Mouse (Mus musculus) liver, postnatal 0 days (tissue): Measurements from ENCODE around the gene Trim63. TPM values are rescaled to one million over a fixed set of nuclear protein-coding genes. Genes with fewer than 3 reads are reported as not detected.

ENCODE experiments used
- ATAC-seq: fragments of 200-750 bp; cut with Nextera tagmentation; 2 replicates; pipeline ENCODE4 v1.8.0; 2017; ENCODE audit warnings: mild to moderate bottlenecking, moderate library complexity
- DNase-seq: peaks from one replicate; pipeline ENCODE4 v3.0.0-alpha.2; 2016
- H3K27ac ChIP-seq: fragments of 300-500 bp; sonication (generic); 2 replicates; pipeline ENCODE4 v1.5.1; 2014; ENCODE audit warnings: antibody characterized with exemption, moderate library complexity, mild to moderate bottlenecking, low read depth
- H3K27me3 ChIP-seq: fragments of 300-500 bp; sonication (generic); 2 replicates; pipeline ENCODE4 v1.6.1; 2014; ENCODE audit warnings: low read length, control low read depth, mixed read lengths; ENCODE audit not compliant: insufficient read depth
- H3K36me3 ChIP-seq: fragments of 300-500 bp; sonication (generic); replicated peaks from 2 replicates; pipeline ENCODE4 v1.6.1; 2014; ENCODE audit warnings: mild to moderate bottlenecking, control low read depth, low read length, moderate library complexity, mixed read lengths; ENCODE audit not compliant: insufficient read depth
- H3K4me1 ChIP-seq: fragments of 300-500 bp; sonication (generic); 2 replicates; pipeline ENCODE4 v1.6.1; 2014; ENCODE audit warnings: antibody characterized with exemption, mild to moderate bottlenecking, control low read depth; ENCODE audit not compliant: insufficient read depth
- H3K4me2 ChIP-seq: fragments of 300-500 bp; sonication (generic); 2 replicates; pipeline ENCODE4 v1.6.1; 2014; ENCODE audit warnings: low read depth, mild to moderate bottlenecking, low read length, moderate library complexity, mixed read lengths
- H3K4me3 ChIP-seq: fragments of 300-500 bp; sonication (generic); 2 replicates; pipeline ENCODE4 v1.5.1; 2014; ENCODE audit warnings: low read depth, low read length
- H3K9ac ChIP-seq: fragments of 300-500 bp; sonication (generic); replicated peaks from 2 replicates; pipeline ENCODE4 v1.6.1; 2014; ENCODE audit warnings: mild to moderate bottlenecking, moderate library complexity
- H3K9me3 ChIP-seq: fragments of 300-500 bp; sonication (generic); 2 replicates; pipeline ENCODE4 v1.6.1; 2016; ENCODE audit warnings: mild to moderate bottlenecking, control low read depth, low read length, mixed read lengths
- CTCF ChIP-seq: sonication (generic); IDR thresholded peaks from 2 replicates; pipeline ENCODE4 v1.5.1; 2016; ENCODE audit warnings: antibody characterized with exemption, low read depth
- EP300 ChIP-seq: IDR thresholded peaks from 2 replicates; pipeline ENCODE4 v1.6.1; 2016; ENCODE audit warnings: antibody characterized with exemption, low read depth, mild to moderate bottlenecking
- WGBS: fragments of 180-500 bp; shearing (Covaris S2); extraction: QIAGEN DNeasy Blood & Tissue Kit; methylation state at CpG from one replicate; pipeline ENCODE4 v1.1.7; 2014; ENCODE audit not compliant: insufficient replicate concordance; 5-methylcytosine and 5-hydroxymethylcytosine counted together
- polyA plus RNA-seq: library from polyadenylated mRNA; unstranded; fragments of >200 nt; fragmentation: Nextera tagmentation; extraction: Ambion mirVana; gene quantifications from 2 replicates; pipeline ENCODE4 v1.2.1, GENCODE M21; 2015

The Trim63 gene
- polyA plus RNA-seq, 1 experiment from 2014 or later: 0.34 TPM

DNA sequence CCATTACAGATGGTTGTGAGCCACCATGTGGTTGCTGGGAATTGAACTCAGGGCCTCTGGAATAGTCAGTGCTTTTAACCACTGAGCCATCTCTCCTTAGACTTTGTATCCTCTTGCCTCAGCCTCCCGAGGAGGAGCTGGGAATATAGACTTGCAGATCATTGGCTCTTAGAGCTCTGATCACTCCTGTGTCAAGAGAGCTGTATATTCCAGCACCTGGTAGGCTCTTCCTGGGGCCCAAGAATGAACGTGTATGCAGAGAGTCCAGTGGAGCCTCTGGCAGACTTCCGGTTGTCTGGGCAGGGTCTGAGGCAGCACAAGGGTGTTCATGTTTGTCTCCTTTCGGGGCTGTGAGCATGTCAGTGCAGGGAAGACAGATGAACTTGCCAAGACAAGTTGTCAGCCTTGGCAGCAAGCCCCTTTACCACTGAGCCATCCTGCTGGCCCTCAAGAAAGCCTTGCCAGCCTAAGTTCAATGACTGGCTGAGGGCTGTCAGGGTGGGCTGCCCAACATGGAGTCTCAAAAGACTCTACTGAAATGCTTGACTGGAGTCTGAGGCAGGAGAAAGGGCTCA, 752 bp upstream of the Trim63 start:
- H3K9ac ChIP-seq: no peak overlapping the region
- ATAC-seq (no peak), DNase-seq (no peak)
- H3K27ac ChIP-seq: no peak overlapping the region
- H3K9me3 ChIP-seq: no peaks in the 10 kb centered on the region
- H3K4me1 ChIP-seq: no peaks in the 10 kb centered on the region
- H3K27me3 ChIP-seq: 0 out of 2 replicates have a peak, but pooled peaks cover 3% of the 10 kb centered on the region
- H3K36me3 ChIP-seq: no peaks in the 10 kb centered on the region
- no peak overlapping the region for H3K4me3 ChIP-seq
- TF ChIP-seq CTCF (no peak), EP300 (no peak)
- no peak overlapping the region for H3K4me2 ChIP-seq
- 62% methylated on average over 4 of the region's 4 CpGs for WGBS

DNA sequence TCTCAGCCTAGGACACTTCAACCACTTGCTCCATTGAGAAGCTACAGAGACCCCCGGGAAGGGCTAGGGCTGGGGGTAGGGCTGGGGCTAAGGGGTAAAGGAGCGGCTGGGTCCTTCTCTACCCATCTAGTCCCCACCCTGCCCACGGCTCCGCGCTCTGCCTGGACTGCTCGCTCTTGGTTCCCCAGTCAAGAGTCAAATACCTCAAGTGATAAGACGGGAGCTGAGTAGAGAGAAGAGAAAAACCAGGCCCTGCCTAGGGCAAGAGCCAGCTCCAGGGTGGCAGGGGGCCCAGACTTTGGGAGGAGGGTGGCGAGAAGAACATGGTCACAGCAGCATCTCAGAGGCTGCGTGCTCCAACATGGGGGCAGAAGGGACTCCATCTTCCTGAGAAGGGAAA, 550 bp downstream of the Trim63 start:
- Histone ChIP-seq H3K9me3 (no peaks in the 10 kb centered on the region), H3K4me1 (no peaks in the 10 kb centered on the region), H3K27me3 (0 out of 2 replicates have a peak, but pooled peaks cover 3% of the 10 kb centered on the region), H3K36me3 (no peaks in the 10 kb centered on the region), H3K9ac (no peak overlapping the region), H3K27ac (no peak overlapping the region), H3K4me3 (no peak overlapping the region), H3K4me2 (no peak overlapping the region)
- ATAC-seq (no peak), DNase-seq (no peak)
- 73% methylated on average over 9 of the region's 9 CpGs for WGBS
- TF ChIP-seq EP300: no peak
- no peak for TF ChIP-seq CTCF

DNA sequence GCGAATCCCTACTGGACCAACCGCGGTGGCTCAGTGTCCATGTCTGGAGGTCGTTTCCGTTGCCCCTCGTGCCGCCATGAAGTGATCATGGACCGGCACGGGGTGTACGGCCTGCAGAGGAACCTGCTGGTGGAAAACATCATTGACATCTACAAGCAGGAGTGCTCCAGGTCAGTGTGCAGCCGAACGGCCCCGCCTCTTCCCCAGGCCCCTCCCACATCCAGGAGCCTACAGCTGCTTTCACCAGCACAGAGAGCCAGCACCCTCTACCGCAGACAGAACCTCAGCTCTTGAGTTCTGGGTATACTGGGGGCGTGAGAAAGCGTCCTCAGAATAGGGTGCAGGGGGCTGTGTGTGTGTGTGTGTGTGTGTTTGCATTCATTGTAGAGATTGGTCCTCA, 1.5 kb downstream of the Trim63 start:
- DNase-seq (peak; percentile 51), ATAC-seq (no peak)
- 0 out of 2 replicates have a peak, but pooled peaks have one; percentile 5 for TF ChIP-seq CTCF
- TF ChIP-seq EP300: no peak
- Histone ChIP-seq H3K27me3 (0 out of 2 replicates have a peak, but pooled peaks cover 3% of the 10 kb centered on the region), H3K9me3 (no peaks in the 10 kb centered on the region), H3K4me3 (no peak overlapping the region), H3K4me1 (no peaks in the 10 kb centered on the region), H3K4me2 (no peak overlapping the region), H3K36me3 (no peaks in the 10 kb centered on the region), H3K27ac (no peak overlapping the region), H3K9ac (no peak overlapping the region)
- 48% methylated on average over 16 of the region's 16 CpGs for WGBS

DNA sequence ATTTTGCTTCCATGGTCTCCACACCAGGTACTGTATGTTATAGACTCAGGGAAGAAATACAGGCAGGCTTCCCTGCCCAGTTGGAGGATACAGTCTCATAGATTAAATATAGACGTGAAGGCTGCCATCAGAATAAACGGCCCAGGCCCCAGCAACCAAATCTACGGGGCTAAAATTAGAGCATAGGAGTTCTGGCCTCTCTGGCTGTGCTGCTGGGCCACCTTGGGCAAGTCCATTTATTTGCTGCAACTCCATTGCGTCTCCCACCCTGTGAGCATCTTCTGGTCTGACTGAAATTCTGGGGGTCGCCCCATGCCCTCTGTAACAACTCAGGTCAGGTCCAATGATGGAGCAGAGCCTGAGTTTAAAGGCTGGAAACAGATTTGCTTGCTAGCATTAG, 4.2 kb downstream of the Trim63 start:
- no peaks in the 10 kb centered on the region for H3K4me1 ChIP-seq
- no peak overlapping the region for H3K4me2 ChIP-seq
- no peak overlapping the region for H3K27ac ChIP-seq
- DNase-seq (no peak), ATAC-seq (no peak)
- WGBS: 80% methylated on average over 5 of the region's 5 CpGs
- H3K36me3 ChIP-seq: no peaks in the 10 kb centered on the region
- no peaks in the 10 kb centered on the region for H3K9me3 ChIP-seq
- no peak overlapping the region for H3K9ac ChIP-seq
- H3K27me3 ChIP-seq: 0 out of 2 replicates have a peak, but pooled peaks cover 3% of the 10 kb centered on the region
- TF ChIP-seq CTCF (no peak), EP300 (no peak)
- no peak overlapping the region for H3K4me3 ChIP-seq

DNA sequence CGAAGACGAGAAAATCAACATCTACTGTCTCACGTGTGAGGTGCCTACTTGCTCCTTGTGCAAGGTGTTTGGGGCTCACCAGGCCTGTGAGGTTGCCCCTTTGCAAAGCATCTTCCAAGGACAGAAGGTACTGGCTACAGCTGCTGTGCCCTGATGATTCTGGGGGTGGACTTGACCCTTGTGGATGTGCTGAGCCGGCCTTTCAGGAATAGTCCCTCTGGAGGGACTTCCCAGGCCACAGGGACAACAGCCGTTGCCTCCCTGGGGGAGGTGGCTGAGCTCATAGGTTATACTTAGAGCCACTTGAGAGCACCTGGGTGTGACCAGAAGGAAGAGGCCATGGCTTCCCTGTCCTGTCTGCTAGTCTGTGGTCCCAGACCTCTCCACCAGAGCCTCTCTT, 4.8 kb downstream of the Trim63 start:
- 61% methylated on average over 5 of the region's 5 CpGs for WGBS
- ATAC-seq (no peak), DNase-seq (no peak)
- Histone ChIP-seq H3K9me3 (no peaks in the 10 kb centered on the region), H3K4me2 (no peak overlapping the region), H3K4me1 (no peaks in the 10 kb centered on the region), H3K36me3 (no peaks in the 10 kb centered on the region), H3K27me3 (0 out of 2 replicates have a peak, but pooled peaks cover 3% of the 10 kb centered on the region), H3K27ac (no peak overlapping the region), H3K9ac (no peak overlapping the region), H3K4me3 (no peak overlapping the region)
- TF ChIP-seq EP300: no peak
- no peak for TF ChIP-seq CTCF

DNA sequence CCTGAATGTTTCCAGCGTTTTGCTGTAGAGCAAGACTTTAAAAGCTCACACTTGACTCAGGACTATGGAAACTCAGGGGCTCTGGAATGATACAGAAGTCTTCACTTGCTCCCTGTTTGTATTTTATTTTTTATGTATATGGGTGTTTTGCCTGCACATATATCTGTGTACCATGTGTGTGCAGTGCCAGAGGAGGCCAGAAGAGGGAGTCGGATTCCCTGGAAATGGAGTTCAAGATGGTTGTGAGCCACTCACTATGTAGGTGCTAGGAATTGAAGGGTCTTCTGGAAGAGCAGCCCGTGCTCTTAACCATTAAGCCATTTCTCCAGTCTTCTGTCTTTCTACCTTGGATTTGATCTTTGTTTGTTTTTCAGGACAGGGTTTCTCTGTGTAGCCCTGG, 6.6 kb downstream of the Trim63 start:
- WGBS: 63% methylated on average over 3 of the region's 3 CpGs
- Histone ChIP-seq H3K4me3 (no peak overlapping the region), H3K27ac (no peak overlapping the region), H3K9me3 (no peaks in the 10 kb centered on the region), H3K4me1 (no peaks in the 10 kb centered on the region), H3K9ac (no peak overlapping the region), H3K36me3 (no peaks in the 10 kb centered on the region), H3K27me3 (no peaks in the 10 kb centered on the region), H3K4me2 (no peak overlapping the region)
- no peak for TF ChIP-seq EP300
- TF ChIP-seq CTCF: peak; percentile 29
- DNase-seq (no peak), ATAC-seq (no peak)

DNA sequence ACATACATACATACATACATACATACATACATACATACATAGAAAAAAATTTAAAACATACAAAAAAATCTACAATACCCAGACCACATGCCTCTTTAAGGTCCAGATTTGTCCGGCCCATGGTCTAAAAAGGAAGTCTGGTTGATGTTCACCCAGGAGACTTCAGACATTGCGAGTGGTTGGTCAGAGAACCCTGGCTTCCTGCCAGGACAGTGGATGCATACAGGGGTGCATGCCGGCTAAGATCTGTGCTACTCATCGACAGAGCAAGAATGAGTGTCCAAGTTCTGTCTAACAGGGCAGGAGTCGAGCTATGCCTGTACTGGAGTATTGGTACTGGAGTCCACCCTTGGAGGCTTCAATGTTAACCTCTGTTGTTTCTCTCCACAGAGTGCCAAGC, 9.7 kb downstream of the Trim63 start:
- WGBS: 31% methylated on average over 5 of the region's 5 CpGs
- Histone ChIP-seq H3K9ac (no peak overlapping the region), H3K4me2 (no peak overlapping the region), H3K36me3 (no peaks in the 10 kb centered on the region), H3K27me3 (no peaks in the 10 kb centered on the region), H3K27ac (no peak overlapping the region), H3K4me1 (no peaks in the 10 kb centered on the region), H3K4me3 (no peak overlapping the region), H3K9me3 (no peaks in the 10 kb centered on the region)
- peak; percentile 44 for DNase-seq
- no peak for TF ChIP-seq CTCF
- no peak for ATAC-seq
